Mouse (Mus musculus) ES-Bruce4 (cell line): ENCODE measurements around the gene Surf4.
A peak's percentile ranks its signal among the peaks of the same experiment; 100 is the strongest.

ENCODE experiments used
- CTCF ChIP-seq: IDR thresholded peaks from one replicate; pipeline ENCODE4 v1.8.1; 2011; ENCODE audit warnings: low read depth, low read length
- EP300 ChIP-seq: IDR thresholded peaks from 2 replicates; pipeline ENCODE4 v1.6.1; 2011; ENCODE audit warnings: low read depth, low read length; ENCODE audit not compliant: insufficient read depth
- POLR2A ChIP-seq: IDR thresholded peaks from one replicate; pipeline ENCODE4 v1.8.1; 2011; ENCODE audit warnings: low read length; ENCODE audit not compliant: insufficient read depth

DNA sequence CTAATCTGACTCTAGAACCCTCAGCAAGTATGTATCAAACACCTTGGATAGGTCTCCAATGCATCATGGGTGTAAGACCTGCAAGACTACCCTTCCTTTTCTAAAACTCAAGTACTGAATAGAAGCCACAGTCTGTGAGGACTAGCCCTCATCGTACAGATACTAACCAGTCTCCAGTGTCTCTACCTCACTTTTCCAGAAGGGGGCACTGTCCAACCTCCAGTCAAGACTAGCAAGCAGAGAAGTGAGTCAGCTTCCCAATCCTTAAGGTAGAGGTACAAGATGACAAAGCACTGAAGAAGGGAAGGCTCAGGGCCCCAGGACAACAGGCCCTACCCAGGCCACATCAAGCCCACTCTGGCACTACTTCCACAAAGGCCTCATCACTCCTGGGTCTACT, 3.3 kb downstream of the Surf4 start:
- TF ChIP-seq CTCF (peak; percentile 13), EP300 (no peak), POLR2A (no peak)
